Mouse (Mus musculus): ENCODE measurements around the gene Lgals7. TPM values are rescaled to one million over a fixed set of nuclear protein-coding genes. Genes with fewer than 3 reads are reported as not detected.
"Not testable (repeated sequence)": the region's sequence is repeated elsewhere in the genome, so short reads cannot be mapped to it uniquely, and the experiment has no call there.

Gene Lgals7
- polyA plus RNA-seq, 1 experiment from 2014 or later: 3.5 TPM

GRCm38 (mm10) chr7:28865481-28866300 lies 2.0 kb downstream of the Lgals7 start:
- Histone ChIP-seq H3K27ac (no peak overlapping the region; the same call in 1 of the 2 replicates), H3K9ac (peak overlapping the region; percentile 51)
- peak; percentile 43; the same call in 1 of the 2 replicates for ATAC-seq (ENCODE audit: low FRiP score)

GRCm38 (mm10) chr7:28866769-28867507 lies 3.3 kb downstream of the Lgals7 start:
- 0 out of 2 replicates have a peak, but pooled peaks cover 3% of the 10 kb centered on the region for H3K27me3 ChIP-seq
- no peak overlapping the region for H3K4me2 ChIP-seq (replicated peaks)
- 90% methylated on average over 28 of the region's 28 CpGs for WGBS
- no peaks in the 10 kb centered on the region for H3K36me3 ChIP-seq
- no peak overlapping the region for H3K9ac ChIP-seq
- H3K27ac ChIP-seq: no peak overlapping the region
- no peaks in the 10 kb centered on the region for H3K9me3 ChIP-seq (replicated peaks)
- H3K4me1 ChIP-seq: peaks cover 14% of the 10 kb centered on the region; the same call in 1 of the 2 replicates
- no peak for ATAC-seq (ENCODE audit: low FRiP score)
- H3K4me3 ChIP-seq: no peak overlapping the region

More at GRCm38 (mm10) chr7:28865481-28866300, 2.0 kb downstream of the Lgals7 start:
- Histone ChIP-seq H3K4me2 (replicated peaks) (peak overlapping the region; percentile 51), H3K4me1 (peaks cover 14% of the 10 kb centered on the region; the same call in 1 of the 2 replicates), H3K36me3 (no peaks in the 10 kb centered on the region), H3K27me3 (0 out of 2 replicates have a peak, but pooled peaks cover 3% of the 10 kb centered on the region), H3K4me3 (peak overlapping the region; percentile 20), H3K9me3 (replicated peaks) (peaks cover 4% of the 10 kb centered on the region; the same call in 1 of the 2 replicates)
- WGBS: 46% methylated on average over 33 of the region's 33 CpGs

- not testable (repeated sequence) for H3K36me3 ChIP-seq; H3K27me3 ChIP-seq; H3K9ac ChIP-seq; H3K4me3 ChIP-seq; H3K27ac ChIP-seq; H3K9me3 ChIP-seq (replicated peaks); ATAC-seq (ENCODE audit: low FRiP score)
- 29% methylated on average over 23 of the region's 23 CpGs for WGBS
- Histone ChIP-seq H3K4me2 (replicated peaks) (0 out of 2 replicates have a peak overlapping the region, but pooled peaks have one; percentile 11), H3K4me1 (peaks cover 14% of the 10 kb centered on the region; the same call in 1 of the 2 replicates)
Observed at GRCm38 (mm10) chr7:28867508-28868340, 4.1 kb downstream of the Lgals7 start.

- ATAC-seq (ENCODE audit: low FRiP score): no peak
- Histone ChIP-seq H3K4me3 (no peak overlapping the region), H3K27me3 (no peaks in the 10 kb centered on the region), H3K9me3 (replicated peaks) (no peaks in the 10 kb centered on the region), H3K36me3 (no peaks in the 10 kb centered on the region), H3K4me2 (replicated peaks) (no peak overlapping the region), H3K27ac (no peak overlapping the region), H3K4me1 (0 out of 2 replicates have a peak, but pooled peaks cover 2% of the 10 kb centered on the region), H3K9ac (no peak overlapping the region)
- 91% methylated on average over 24 of the region's 24 CpGs for WGBS
Observed at GRCm38 (mm10) chr7:28870901-28871664, 7.4 kb downstream of the Lgals7 start.

- no peak overlapping the region for H3K4me2 ChIP-seq (replicated peaks)
- H3K4me1 ChIP-seq: no peaks in the 10 kb centered on the region
- no peak overlapping the region for H3K27ac ChIP-seq
- ATAC-seq (ENCODE audit: low FRiP score): no peak
- no peak overlapping the region for H3K9ac ChIP-seq
- H3K4me3 ChIP-seq: no peak overlapping the region
- WGBS: 79% methylated on average over 2 of the region's 2 CpGs
- H3K9me3 ChIP-seq (replicated peaks): no peaks in the 10 kb centered on the region
- H3K27me3 ChIP-seq: no peaks in the 10 kb centered on the region
- H3K36me3 ChIP-seq: no peaks in the 10 kb centered on the region
Observed at GRCm38 (mm10) chr7:28874565-28874964, 10.9 kb downstream of the Lgals7 start.

- no peaks in the 10 kb centered on the region for H3K27me3 ChIP-seq
- no peak overlapping the region for H3K4me2 ChIP-seq (replicated peaks)
- 77% methylated on average over 4 of the region's 4 CpGs for WGBS
- H3K9me3 ChIP-seq (replicated peaks): no peaks in the 10 kb centered on the region
- no peaks in the 10 kb centered on the region for H3K36me3 ChIP-seq
- H3K9ac ChIP-seq: no peak overlapping the region
- ATAC-seq (ENCODE audit: low FRiP score): no peak
- no peaks in the 10 kb centered on the region for H3K4me1 ChIP-seq
- H3K27ac ChIP-seq: no peak overlapping the region
- H3K4me3 ChIP-seq: no peak overlapping the region
Observed at GRCm38 (mm10) chr7:28876099-28876498, 12.4 kb downstream of the Lgals7 start.

- H3K4me1 ChIP-seq: no peaks in the 10 kb centered on the region
- H3K4me3 ChIP-seq: no peak overlapping the region
- no peaks in the 10 kb centered on the region for H3K27me3 ChIP-seq
- 83% methylated on average over 7 of the region's 7 CpGs for WGBS
- no peaks in the 10 kb centered on the region for H3K9me3 ChIP-seq (replicated peaks)
- no peak overlapping the region for H3K4me2 ChIP-seq (replicated peaks)
- H3K27ac ChIP-seq: no peak overlapping the region
- H3K9ac ChIP-seq: no peak overlapping the region
- ATAC-seq (ENCODE audit: low FRiP score): no peak
- no peaks in the 10 kb centered on the region for H3K36me3 ChIP-seq
Observed at GRCm38 (mm10) chr7:28877155-28877554, 13.5 kb downstream of the Lgals7 start.

- Histone ChIP-seq H3K4me3 (no peak overlapping the region), H3K4me2 (replicated peaks) (no peak overlapping the region), H3K27ac (no peak overlapping the region), H3K4me1 (no peaks in the 10 kb centered on the region), H3K27me3 (no peaks in the 10 kb centered on the region), H3K9me3 (replicated peaks) (no peaks in the 10 kb centered on the region), H3K36me3 (no peaks in the 10 kb centered on the region), H3K9ac (no peak overlapping the region)
- 76% methylated on average over 4 of the region's 4 CpGs for WGBS
- no peak for ATAC-seq (ENCODE audit: low FRiP score)
Observed at GRCm38 (mm10) chr7:28877856-28878255, 14.2 kb downstream of the Lgals7 start.

GRCm38 (mm10) chr7:28879606-28880005 lies 16.0 kb downstream of the Lgals7 start:
- Histone ChIP-seq H3K36me3 (no peaks in the 10 kb centered on the region), H3K4me2 (replicated peaks) (no peak overlapping the region), H3K27me3 (no peaks in the 10 kb centered on the region), H3K4me3 (no peak overlapping the region), H3K9ac (no peak overlapping the region), H3K27ac (no peak overlapping the region), H3K9me3 (replicated peaks) (no peaks in the 10 kb centered on the region), H3K4me1 (no peaks in the 10 kb centered on the region)
- ATAC-seq (ENCODE audit: low FRiP score): no peak
- WGBS: 78% methylated on average over 7 of the region's 7 CpGs

GRCm38 (mm10) chr7:28880554-28880953 lies 16.9 kb downstream of the Lgals7 start:
- Histone ChIP-seq H3K27me3 (no peaks in the 10 kb centered on the region), H3K9ac (no peak overlapping the region), H3K27ac (no peak overlapping the region), H3K4me1 (no peaks in the 10 kb centered on the region), H3K36me3 (no peaks in the 10 kb centered on the region), H3K4me3 (no peak overlapping the region), H3K9me3 (replicated peaks) (no peaks in the 10 kb centered on the region), H3K4me2 (replicated peaks) (no peak overlapping the region)
- 58% methylated on average over 10 of the region's 10 CpGs for WGBS
- ATAC-seq (ENCODE audit: low FRiP score): no peak

GRCm38 (mm10) chr7:28881199-28881598 lies 17.5 kb downstream of the Lgals7 start, which contains the start of gene Capn12:
Gene Capn12 (plus strand): TSS chr7:28881422.
- no peak within 1 kb of the TSS for H3K4me2 ChIP-seq (replicated peaks)
- no peaks in the 10 kb centered on the region for H3K4me1 ChIP-seq
- H3K27ac ChIP-seq: no peak within 1 kb of the TSS
- no peak within 1 kb of the TSS for H3K4me3 ChIP-seq
- peaks cover 5% of the 10 kb centered on the region for H3K27me3 ChIP-seq
- no peak for ATAC-seq (ENCODE audit: low FRiP score)
- no peaks in the 10 kb centered on the region for H3K9me3 ChIP-seq (replicated peaks)
- no peaks in the 10 kb centered on the region for H3K36me3 ChIP-seq
- H3K9ac ChIP-seq: no peak within 1 kb of the TSS
- 33% methylated on average over 13 of the region's 13 CpGs for WGBS
